Mouse (Mus musculus) thymus, adult 2 months (tissue): ENCODE data around the gene Mup5. TPM values are rescaled to one million over a fixed set of nuclear protein-coding genes. Genes with fewer than 3 reads are reported as not detected.

Experiments used
- DNase-seq: peaks from one replicate; pipeline ENCODE4 v3.0.0; 2021
- H3K27ac ChIP-seq: fragments of 200-500 bp; 2 replicates; pipeline ENCODE4 v1.5.1; 2012; ENCODE audit warnings: low read length, control low read depth; ENCODE audit not compliant: control insufficient read depth, insufficient read depth
- H3K27me3 ChIP-seq: fragments of 200-500 bp; 2 replicates; pipeline ENCODE4 v1.6.1; 2012; ENCODE audit warnings: mild to moderate bottlenecking, low read length, moderate library complexity, mixed read lengths; ENCODE audit not compliant: control insufficient read depth, insufficient read depth
- H3K36me3 ChIP-seq: fragments of 200-500 bp; 2 replicates; pipeline ENCODE4 v1.6.1; 2012; ENCODE audit warnings: mild to moderate bottlenecking, low read length, moderate library complexity; ENCODE audit not compliant: control insufficient read depth, insufficient read depth
- H3K4me1 ChIP-seq: fragments of 200-500 bp; replicated peaks from 2 replicates; pipeline ENCODE4 v1.6.1; 2012; ENCODE audit warnings: low read length; ENCODE audit not compliant: control insufficient read depth, insufficient read depth
- H3K4me3 ChIP-seq: fragments of 200-500 bp; 2 replicates; pipeline ENCODE4 v1.5.1; 2012; ENCODE audit warnings: mild to moderate bottlenecking, low read length, control low read depth, moderate library complexity; ENCODE audit not compliant: control insufficient read depth, insufficient read depth
- CTCF ChIP-seq: fragments of 200-500 bp; IDR thresholded peaks from 2 replicates; pipeline ENCODE4 v1.5.1; 2012; ENCODE audit warnings: mild to moderate bottlenecking, control low read depth, low read length, moderate library complexity, borderline replicate concordance; ENCODE audit not compliant: control insufficient read depth, poor library complexity, insufficient read depth; ENCODE audit errors: extremely low read depth
- POLR2A ChIP-seq: fragments of 200-500 bp; IDR thresholded peaks from 2 replicates; pipeline ENCODE4 v1.6.1; 2012; ENCODE audit warnings: mild to moderate bottlenecking, low read length, control low read depth, moderate library complexity; ENCODE audit not compliant: control insufficient read depth, poor library complexity, insufficient read depth; ENCODE audit errors: extremely low read depth
- WGBS: fragments of 180-500 bp; shearing (Covaris S2); methylation state at CpG from one replicate; pipeline ENCODE4 v1.1.7; 2018; 5-methylcytosine and 5-hydroxymethylcytosine counted together
- polyA plus RNA-seq: library from polyadenylated mRNA; depleted of rRNA; stranded (reverse); fragments of >200 nt; gene quantifications from 2 replicates; pipeline ENCODE4 v1.2.3, GENCODE M21; 2012; rRNA removed

Gene Mup5
- polyA plus RNA-seq = not detected in 2 replicates

- H3K4me1 ChIP-seq = no peaks in the 10 kb centered on the region
- DNase-seq = no peak
- no peak within 1 kb of the TSS for H3K4me3 ChIP-seq
- 68% methylated on average over 4 of the region's 4 CpGs for WGBS
- no peaks in the 10 kb centered on the region for H3K27me3 ChIP-seq
- TF ChIP-seq POLR2A (no peak), CTCF (no peak)
- no peaks in the 10 kb centered on the region for H3K36me3 ChIP-seq
- no peak within 1 kb of the TSS for H3K27ac ChIP-seq
Measured at GRCm38 (mm10) chr4:61834952-61835708, at the start of gene Mup5. Gene Mup5 (minus strand): TSS chr4:61835233.

DNA sequence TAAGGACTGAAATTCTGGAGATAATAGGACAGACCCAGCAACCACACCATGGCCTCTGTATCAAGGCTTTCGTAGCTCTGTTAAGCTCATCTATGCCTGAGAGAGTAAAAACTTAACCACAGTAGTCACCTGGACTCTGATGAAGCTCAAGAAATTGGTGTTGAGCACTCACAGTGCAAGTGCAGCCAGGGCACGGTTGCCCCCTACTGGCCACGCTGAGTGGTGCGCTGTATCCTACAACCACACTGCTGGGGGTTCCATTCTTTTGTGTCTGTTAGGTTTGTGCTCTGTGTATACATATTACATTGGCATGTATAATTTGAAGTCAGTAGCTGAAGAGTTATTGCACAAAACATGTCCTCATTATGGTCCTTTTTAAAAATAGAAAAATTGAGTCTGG is 23.1 kb upstream of the Mup5 start:
- DNase-seq = no peak
- Histone ChIP-seq H3K4me3 (no peak overlapping the region), H3K27ac (no peak overlapping the region), H3K27me3 (no peaks in the 10 kb centered on the region), H3K4me1 (no peaks in the 10 kb centered on the region), H3K36me3 (no peaks in the 10 kb centered on the region)
- no peak for TF ChIP-seq POLR2A
- 59% methylated on average over 4 of the region's 4 CpGs for WGBS

DNA sequence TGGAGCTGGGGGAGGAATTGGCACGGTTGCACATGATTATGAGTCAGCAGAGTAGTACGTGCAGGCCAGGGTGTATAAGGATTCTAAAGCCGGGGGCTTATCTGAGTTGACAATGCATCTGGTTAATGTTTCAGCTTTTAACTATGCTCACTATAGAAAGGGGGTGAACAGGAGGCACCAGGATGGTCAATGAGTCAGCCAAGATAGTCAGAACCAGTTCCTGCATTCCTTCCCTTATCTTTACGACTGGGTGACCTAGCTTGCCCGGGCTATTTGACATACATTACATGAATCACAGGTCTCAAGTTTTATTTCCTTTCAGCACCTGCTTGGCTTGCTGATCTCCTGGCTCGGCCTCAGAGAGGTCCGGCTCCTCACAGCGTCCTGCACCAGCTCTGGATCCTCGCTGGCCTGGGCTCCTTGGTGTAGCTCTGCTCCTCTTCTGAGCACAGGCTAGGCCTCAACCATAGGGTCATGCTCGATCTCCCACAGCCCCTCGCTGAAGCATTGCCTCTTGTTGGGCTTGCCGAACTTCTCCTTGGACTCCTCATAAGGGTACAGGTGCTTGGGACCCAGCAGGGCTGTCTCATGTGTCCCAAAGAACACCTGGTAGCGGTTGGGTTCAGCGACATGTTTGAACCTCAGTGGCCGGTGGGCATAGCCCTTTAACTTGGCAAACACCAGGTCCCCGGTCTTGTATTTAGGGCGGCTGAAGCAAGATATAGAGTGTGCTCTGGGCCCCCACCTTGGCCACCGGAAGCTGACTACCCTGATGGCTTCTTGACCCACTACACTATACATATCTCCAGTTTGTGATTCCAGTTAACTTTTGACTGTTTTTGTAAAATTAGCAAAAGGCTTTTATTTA is 21.0 kb upstream of the Mup5 start:
- Histone ChIP-seq H3K27ac (no peak overlapping the region), H3K36me3 (no peaks in the 10 kb centered on the region), H3K27me3 (no peaks in the 10 kb centered on the region), H3K4me1 (no peaks in the 10 kb centered on the region), H3K4me3 (no peak overlapping the region)
- 84% methylated on average over 18 of the region's 18 CpGs for WGBS
- TF ChIP-seq CTCF (no peak), POLR2A (no peak)
- DNase-seq = no peak

DNA sequence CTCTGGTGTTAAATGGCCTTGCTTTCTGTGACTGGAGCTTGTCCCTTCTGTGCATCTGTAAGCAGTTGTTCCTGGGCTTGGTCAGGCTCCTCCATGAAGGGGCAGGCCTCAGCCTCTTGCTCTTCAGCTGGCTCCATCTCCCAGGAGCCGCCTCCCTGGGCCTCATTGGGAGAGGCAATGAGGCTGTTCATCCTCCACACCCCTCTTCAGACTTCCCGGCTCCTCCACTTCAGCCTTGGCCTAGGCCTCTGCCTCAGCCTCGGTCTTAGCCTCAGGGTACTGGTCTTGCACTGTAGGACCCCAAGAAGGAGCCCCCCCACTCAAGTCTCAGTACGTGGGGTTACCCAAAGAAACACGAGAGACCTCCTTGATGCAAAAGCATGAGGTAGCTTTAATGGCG is 20.3 kb upstream of the Mup5 start:
- no peaks in the 10 kb centered on the region for H3K36me3 ChIP-seq
- TF ChIP-seq CTCF = no peak
- no peak for TF ChIP-seq POLR2A
- no peaks in the 10 kb centered on the region for H3K27me3 ChIP-seq
- no peak overlapping the region for H3K27ac ChIP-seq
- H3K4me3 ChIP-seq = no peak overlapping the region
- 89% methylated on average over 6 of the region's 6 CpGs for WGBS
- no peaks in the 10 kb centered on the region for H3K4me1 ChIP-seq
- DNase-seq = no peak

GRCm38 (mm10) chr4:61844758-61845455 is 9.9 kb upstream of the Mup5 start:
- Histone ChIP-seq H3K4me1 (no peaks in the 10 kb centered on the region), H3K27me3 (no peaks in the 10 kb centered on the region), H3K36me3 (no peaks in the 10 kb centered on the region), H3K4me3 (no peak overlapping the region), H3K27ac (no peak overlapping the region)
- DNase-seq = no peak
- no peak for TF ChIP-seq POLR2A
- TF ChIP-seq CTCF = no peak
- WGBS = 93% methylated on average over 5 of the region's 5 CpGs

GRCm38 (mm10) chr4:61829211-61829610 is 5.8 kb downstream of the Mup5 start:
- H3K36me3 ChIP-seq = no peaks in the 10 kb centered on the region
- DNase-seq = no peak
- TF ChIP-seq CTCF (no peak), POLR2A (no peak)
- 76% methylated on average over 4 of the region's 4 CpGs for WGBS
- H3K4me3 ChIP-seq = no peak overlapping the region
- no peak overlapping the region for H3K27ac ChIP-seq
- no peaks in the 10 kb centered on the region for H3K4me1 ChIP-seq
- H3K27me3 ChIP-seq = no peaks in the 10 kb centered on the region
